Mouse (Mus musculus) lung, embryonic 14.5 days (tissue): ENCODE measurements around the gene Osbpl11. TPM values are rescaled to one million over a fixed set of nuclear protein-coding genes. Genes with fewer than 3 reads are reported as not detected.
"Not testable (repeated sequence)": the region's sequence is repeated elsewhere in the genome, so short reads cannot be mapped to it uniquely, and the experiment has no call there.

Experiments
- ATAC-seq: fragments of 200-750 bp; cut with Nextera tagmentation; 2 replicates; pipeline ENCODE4 v1.8.0; 2017; ENCODE audit warnings: mild to moderate bottlenecking, moderate TSS enrichment, moderate library complexity; ENCODE audit not compliant: insufficient read depth
- DNase-seq: peaks from one replicate; pipeline ENCODE4 v3.0.0-alpha.2; 2015
- H3K27ac ChIP-seq: fragments of 300-500 bp; sonication (generic); 2 replicates; pipeline ENCODE4 v1.5.1; 2014; ENCODE audit warnings: low read depth, mild to moderate bottlenecking, moderate library complexity
- H3K27me3 ChIP-seq: fragments of 300-500 bp; sonication (generic); 2 replicates; pipeline ENCODE4 v1.6.1; 2014; ENCODE audit warnings: low read length, control low read depth; ENCODE audit not compliant: insufficient read depth
- H3K36me3 ChIP-seq: fragments of 300-500 bp; sonication (generic); 2 replicates; pipeline ENCODE4 v1.6.1; 2014; ENCODE audit warnings: control low read depth; ENCODE audit not compliant: insufficient read depth
- H3K4me1 ChIP-seq: fragments of 300-500 bp; sonication (generic); 2 replicates; pipeline ENCODE4 v1.6.1; 2014; ENCODE audit warnings: antibody characterized with exemption, control low read depth; ENCODE audit not compliant: insufficient read depth
- H3K4me2 ChIP-seq: fragments of 300-500 bp; sonication (generic); 2 replicates; pipeline ENCODE4 v1.6.1; 2014; ENCODE audit warnings: mild to moderate bottlenecking
- H3K4me3 ChIP-seq: fragments of 300-500 bp; sonication (generic); 2 replicates; pipeline ENCODE4 v1.5.1; 2014; ENCODE audit warnings: low read depth, low read length
- H3K9ac ChIP-seq: fragments of 300-500 bp; sonication (generic); 2 replicates; pipeline ENCODE4 v1.6.1; 2014
- H3K9me3 ChIP-seq: fragments of 300-500 bp; sonication (generic); 2 replicates; pipeline ENCODE4 v1.6.1; 2016; ENCODE audit warnings: low read depth, low read length, control low read depth
- CTCF ChIP-seq: IDR thresholded peaks from 2 replicates; pipeline ENCODE4 v1.5.1; 2016; ENCODE audit warnings: antibody characterized with exemption, low read depth
- WGBS: fragments of 180-500 bp; shearing (Covaris S2); extraction: QIAGEN DNeasy Blood & Tissue Kit; methylation state at CpG from one replicate; pipeline ENCODE4 v1.1.7; 2014; 5-methylcytosine and 5-hydroxymethylcytosine counted together
- polyA plus RNA-seq: library from polyadenylated mRNA; unstranded; fragments of >200 nt; fragmentation: Nextera tagmentation; extraction: Ambion mirVana; gene quantifications from 2 replicates; pipeline ENCODE4 v1.2.1, GENCODE M21; 2014

Osbpl11 gene
- polyA plus RNA-seq, 1 experiment from 2014 or later = 25.2 TPM

DNA sequence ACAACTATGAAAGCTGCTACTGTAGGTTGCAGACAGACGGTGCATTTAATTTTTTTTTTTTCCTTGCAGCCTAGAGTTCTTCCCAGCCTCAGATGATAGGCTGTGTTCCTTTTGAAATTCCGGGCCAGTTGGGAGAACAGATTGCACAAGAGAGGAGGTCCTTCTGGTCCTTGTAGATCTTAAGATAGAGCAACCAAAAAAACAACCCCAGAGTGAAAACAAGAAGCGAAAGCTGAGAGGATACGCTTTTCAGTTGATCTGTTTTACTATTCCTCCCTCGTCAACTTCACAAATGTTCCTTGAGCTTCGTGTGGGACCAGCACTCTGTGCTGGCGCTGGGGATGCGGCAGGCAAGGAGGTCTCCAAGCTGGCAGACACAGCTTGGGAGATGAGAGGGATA, 33.3 kb upstream of the Osbpl11 start:
- Histone ChIP-seq H3K9me3 (no peaks in the 10 kb centered on the region), H3K36me3 (no peaks in the 10 kb centered on the region), H3K9ac (no peak overlapping the region), H3K4me1 (no peaks in the 10 kb centered on the region), H3K4me2 (no peak overlapping the region), H3K27ac (no peak overlapping the region), H3K4me3 (no peak overlapping the region), H3K27me3 (no peaks in the 10 kb centered on the region)
- no peak for DNase-seq
- WGBS = 59% methylated on average over 8 of the region's 8 CpGs
- no peak for ATAC-seq
- TF ChIP-seq CTCF = no peak

GRCm38 (mm10) chr16:33154992-33155391, 29.9 kb upstream of the Osbpl11 start:
- Histone ChIP-seq H3K4me2 (no peak overlapping the region), H3K9me3 (no peaks in the 10 kb centered on the region), H3K4me3 (no peak overlapping the region), H3K36me3 (no peaks in the 10 kb centered on the region), H3K4me1 (no peaks in the 10 kb centered on the region), H3K27ac (no peak overlapping the region), H3K9ac (no peak overlapping the region), H3K27me3 (no peaks in the 10 kb centered on the region)
- ATAC-seq (no peak), DNase-seq (peak; percentile 83)
- 48% methylated on average over 4 of the region's 4 CpGs for WGBS
- TF ChIP-seq CTCF = peak; percentile 59

DNA sequence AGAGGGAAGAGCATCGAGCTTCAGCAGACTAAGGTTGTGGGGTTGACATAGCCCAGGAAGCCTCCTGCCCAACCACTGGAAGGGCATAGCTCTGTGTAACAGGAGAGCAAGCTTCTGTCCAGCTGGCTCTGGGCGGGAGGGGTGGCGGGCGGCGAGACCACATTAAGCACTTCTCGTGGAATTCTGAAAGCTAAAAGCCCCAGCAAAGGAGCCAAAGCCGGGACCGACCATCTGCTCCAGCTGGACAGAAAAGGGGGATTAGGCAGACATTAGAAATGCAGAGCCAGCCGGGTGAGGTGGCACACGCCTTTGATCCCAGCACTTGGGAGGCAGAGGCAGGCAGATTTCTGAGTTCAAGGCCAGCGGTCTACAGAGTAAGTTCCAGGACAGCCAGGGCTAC, 26.9 kb upstream of the Osbpl11 start:
- DNase-seq = no peak
- H3K27ac ChIP-seq = no peak overlapping the region
- no peak for ATAC-seq
- no peak overlapping the region for H3K9ac ChIP-seq
- H3K9me3 ChIP-seq = no peaks in the 10 kb centered on the region
- no peak overlapping the region for H3K4me3 ChIP-seq
- WGBS = 85% methylated on average over 11 of the region's 11 CpGs
- H3K27me3 ChIP-seq = no peaks in the 10 kb centered on the region
- H3K36me3 ChIP-seq = no peaks in the 10 kb centered on the region
- no peak overlapping the region for H3K4me2 ChIP-seq
- no peak for TF ChIP-seq CTCF
- no peaks in the 10 kb centered on the region for H3K4me1 ChIP-seq

GRCm38 (mm10) chr16:33158590-33159071, 26.2 kb upstream of the Osbpl11 start:
- ATAC-seq (no peak), DNase-seq (no peak)
- Histone ChIP-seq H3K36me3 (no peaks in the 10 kb centered on the region), H3K9me3 (no peaks in the 10 kb centered on the region), H3K4me1 (no peaks in the 10 kb centered on the region), H3K27me3 (no peaks in the 10 kb centered on the region), H3K27ac (no peak overlapping the region), H3K4me3 (no peak overlapping the region), H3K4me2 (no peak overlapping the region), H3K9ac (no peak overlapping the region)
- no peak for TF ChIP-seq CTCF
- 82% methylated on average over 14 of the region's 14 CpGs for WGBS

GRCm38 (mm10) chr16:33159363-33159762, 25.5 kb upstream of the Osbpl11 start:
- Histone ChIP-seq H3K4me1 (no peaks in the 10 kb centered on the region), H3K4me2 (no peak overlapping the region), H3K36me3 (no peaks in the 10 kb centered on the region), H3K27ac (no peak overlapping the region), H3K9me3 (no peaks in the 10 kb centered on the region), H3K27me3 (no peaks in the 10 kb centered on the region), H3K4me3 (no peak overlapping the region), H3K9ac (no peak overlapping the region)
- 87% methylated on average over 2 of the region's 2 CpGs for WGBS
- DNase-seq = no peak
- TF ChIP-seq CTCF = no peak
- no peak for ATAC-seq

- no peak for DNase-seq
- H3K4me2 ChIP-seq = no peak overlapping the region
- H3K36me3 ChIP-seq = no peaks in the 10 kb centered on the region
- 68% methylated on average over 13 of the region's 13 CpGs for WGBS
- no peak for TF ChIP-seq CTCF
- no peaks in the 10 kb centered on the region for H3K27me3 ChIP-seq
- H3K4me3 ChIP-seq = no peak overlapping the region
- H3K4me1 ChIP-seq = no peaks in the 10 kb centered on the region
- no peaks in the 10 kb centered on the region for H3K9me3 ChIP-seq
- H3K9ac ChIP-seq = no peak overlapping the region; the same call in 1 of the 2 replicates
- no peak overlapping the region for H3K27ac ChIP-seq
- ATAC-seq = no peak
These were observed 21.4 kb upstream of the Osbpl11 start for GRCm38 (mm10) chr16:33163330-33164090.

DNA sequence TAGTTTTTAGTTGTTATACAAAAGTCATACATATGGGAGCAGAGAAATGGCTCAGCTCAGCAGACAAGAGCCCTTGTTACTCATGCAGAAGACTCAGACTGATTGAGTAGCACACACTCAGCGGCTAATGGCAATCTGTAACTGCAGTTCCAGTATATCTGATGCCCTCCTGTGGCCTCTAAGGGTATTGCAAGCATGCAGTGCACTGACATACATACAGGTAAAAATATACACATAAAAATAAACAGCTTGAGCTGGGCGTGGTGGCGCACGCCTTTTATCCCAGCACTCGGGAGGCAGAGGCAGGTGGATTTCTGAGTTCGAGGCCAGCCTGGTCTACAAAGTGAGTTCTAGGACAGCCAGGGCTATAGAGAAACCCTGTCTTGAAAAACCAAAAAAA, 18.6 kb upstream of the Osbpl11 start:
- not testable (repeated sequence) for H3K9me3 ChIP-seq, H3K4me3 ChIP-seq, ATAC-seq, H3K4me1 ChIP-seq, H3K27ac ChIP-seq, H3K9ac ChIP-seq, H3K36me3 ChIP-seq, H3K4me2 ChIP-seq, H3K27me3 ChIP-seq
- peak; percentile 65 for DNase-seq
- 63% methylated on average over 6 of the region's 6 CpGs for whole genome bisulfite sequencing
- TF ChIP-seq CTCF = peak; percentile 60
